Mouse (Mus musculus): ENCODE measurements at regions not wholly inside any gene's neighbourhood (a gene's known extent, or its start where the extent isn't known, plus 50 kb on each side); places are given as distances from the start of the nearest gene placed in this dataset.

- intact Hi-C loops (cut with DNase I) = no loop called here
- DNase-seq (ENCODE audit: low spot score in 2 of 2) = no peak
Observed at GRCm38 (mm10) chr14:11417857-11418256, 61.3 kb upstream of the Gm3839 start.

- no peak for DNase-seq (ENCODE audit: low spot score in 2 of 2)
- intact Hi-C loops (cut with DNase I) = no loop called here
Observed at GRCm38 (mm10) chr14:11422306-11422705, 65.8 kb upstream of the Gm3839 start.

- intact Hi-C loops (cut with DNase I) = no loop called here
- peak; percentile 13 to 33 for DNase-seq (ENCODE audit: low spot score in 2 of 2)
Observed at GRCm38 (mm10) chr14:11428256-11429240, 72.0 kb upstream of the Gm3839 start.

GRCm38 (mm10) chr14:11435166-11435784, 78.7 kb upstream of the Gm3839 start:
- DNase-seq (ENCODE audit: low spot score in 2 of 2) = peak; percentile 20 to 26
- intact Hi-C loops (cut with DNase I) = no loop called here

- intact Hi-C loops (cut with DNase I) = no loop called here
- DNase-seq (ENCODE audit: low spot score in 2 of 2) = no peak
Observed at GRCm38 (mm10) chr14:11438611-11439010, 82.1 kb upstream of the Gm3839 start.

- no peak for DNase-seq (ENCODE audit: low spot score in 2 of 2)
Observed at GRCm38 (mm10) chr14:11440176-11440575, 83.7 kb upstream of the Gm3839 start.

GRCm38 (mm10) chr14:11449958-11450357, 93.4 kb upstream of the Gm3839 start:
- DNase-seq (ENCODE audit: low spot score in 2 of 2) = no peak
- intact Hi-C loops (cut with DNase I) = no loop called here

More at GRCm38 (mm10) chr14:11440176-11440575, 83.7 kb upstream of the Gm3839 start:
- intact Hi-C loops (cut with DNase I) = no loop called here

GRCm38 (mm10) chr14:11477731-11478130, 75.6 kb upstream of the Ptprg start:
- intact Hi-C loops (cut with DNase I) = no loop called here
- DNase-seq (ENCODE audit: low spot score in 2 of 2) = no peak

- intact Hi-C loops (cut with DNase I) = no loop called here
- DNase-seq (ENCODE audit: low spot score in 2 of 2) = no peak
Observed at GRCm38 (mm10) chr14:11482151-11482550, 71.2 kb upstream of the Ptprg start.

GRCm38 (mm10) chr14:11486287-11486686, 67.0 kb upstream of the Ptprg start:
- intact Hi-C loops (cut with DNase I) = no loop called here
- DNase-seq (ENCODE audit: low spot score in 2 of 2) = no peak

- intact Hi-C loops (cut with DNase I) = no loop called here
- DNase-seq (ENCODE audit: low spot score in 2 of 2) = no peak
Observed at GRCm38 (mm10) chr14:11501744-11502143, 51.6 kb upstream of the Ptprg start.

GRCm38 (mm10) chr14:11503156-11503555, 50.2 kb upstream of the Ptprg start:
- no peak for DNase-seq (ENCODE audit: low spot score in 2 of 2)
- intact Hi-C loops (cut with DNase I) = no loop called here
